Mouse (Mus musculus): Measurements from ENCODE around the gene Grip1. TPM values are rescaled to one million over a fixed set of nuclear protein-coding genes. Genes with fewer than 3 reads are reported as not detected.

Gene Grip1
- polyA plus RNA-seq, 1 experiment from 2014 or later: 4.7 TPM

- Histone ChIP-seq H3K27me3 (peaks cover 5% of the 10 kb centered on the region; the same call in 1 of the 2 replicates), H3K4me2 (no peak overlapping the region), H3K36me3 (no peaks in the 10 kb centered on the region), H3K4me1 (no peaks in the 10 kb centered on the region), H3K4me3 (no peak overlapping the region), H3K27ac (no peak overlapping the region), H3K9ac (no peak overlapping the region), H3K9me3 (no peaks in the 10 kb centered on the region)
- ATAC-seq (ENCODE audit: insufficient number of reproducible peaks, insufficient read depth, low FRiP score, low TSS enrichment, low read depth): no peak
- WGBS: 73% methylated on average over 10 of the region's 10 CpGs
Observed at GRCm38 (mm10) chr10:120125465-120125857, 671.8 kb downstream of the Grip1 start.

DNA sequence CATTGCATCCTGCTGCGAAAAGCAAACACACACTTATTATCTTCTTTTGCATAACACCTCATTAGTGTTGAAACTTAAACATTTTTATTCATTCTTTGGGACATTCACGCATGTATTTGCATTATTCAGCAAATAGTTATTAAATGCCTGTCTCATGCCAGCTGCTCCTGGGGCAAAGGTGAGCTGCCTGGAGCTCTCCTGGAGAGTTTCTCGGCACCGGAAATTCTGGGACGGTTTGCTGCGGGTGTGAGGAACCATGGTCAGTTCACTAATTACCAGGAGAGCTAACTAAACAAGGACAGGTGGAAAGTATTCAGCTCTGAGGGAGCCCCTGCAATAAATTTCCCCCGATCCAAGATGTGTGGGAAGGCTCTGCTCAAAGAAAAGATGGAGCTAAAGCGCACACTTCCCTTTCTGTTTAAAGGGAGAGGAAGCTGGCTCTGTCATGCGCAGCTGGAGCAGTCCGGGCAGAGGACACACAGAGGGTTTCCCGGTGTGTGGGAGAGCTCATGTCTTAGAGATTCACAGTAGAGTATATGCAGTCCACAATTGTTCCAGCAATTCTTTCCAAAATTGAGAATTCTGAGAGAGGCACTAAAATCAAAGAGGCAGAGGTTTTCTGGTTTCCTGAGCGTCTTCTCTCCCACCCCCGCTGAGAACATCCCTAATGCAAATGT is 675.1 kb downstream of the Grip1 start:
- H3K4me3 ChIP-seq: no peak overlapping the region
- no peak overlapping the region for H3K4me2 ChIP-seq
- WGBS: 47% methylated on average over 13 of the region's 13 CpGs
- H3K9me3 ChIP-seq: no peaks in the 10 kb centered on the region
- H3K27ac ChIP-seq: no peak overlapping the region
- H3K4me1 ChIP-seq: peaks cover 5% of the 10 kb centered on the region
- peaks cover 5% of the 10 kb centered on the region; the same call in 1 of the 2 replicates for H3K27me3 ChIP-seq
- H3K36me3 ChIP-seq: no peaks in the 10 kb centered on the region
- no peak for ATAC-seq (ENCODE audit: insufficient number of reproducible peaks, insufficient read depth, low FRiP score, low TSS enrichment, low read depth)
- H3K9ac ChIP-seq: no peak overlapping the region

DNA sequence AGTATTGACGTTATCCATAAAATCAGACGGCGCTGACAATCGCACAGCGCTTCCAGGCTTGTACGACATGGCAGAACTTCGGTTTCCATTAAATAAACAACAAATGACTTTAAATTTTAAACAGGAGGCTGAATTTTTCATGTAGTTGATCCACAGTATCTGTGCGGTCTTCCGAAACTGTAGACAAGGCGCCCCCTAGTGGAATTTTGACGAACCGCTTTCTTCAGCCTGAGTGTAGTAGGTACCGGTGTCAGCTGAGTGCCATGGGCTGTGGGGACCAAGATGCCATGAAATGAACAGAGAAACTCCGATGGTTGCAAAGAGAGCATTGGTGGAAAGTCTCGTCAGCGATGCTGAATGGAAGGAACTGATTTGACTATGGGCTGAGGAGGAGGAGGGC is 677.0 kb downstream of the Grip1 start:
- Histone ChIP-seq H3K9me3 (no peaks in the 10 kb centered on the region), H3K36me3 (no peaks in the 10 kb centered on the region), H3K9ac (no peak overlapping the region), H3K27ac (no peak overlapping the region), H3K27me3 (peaks cover 5% of the 10 kb centered on the region; the same call in 1 of the 2 replicates), H3K4me3 (no peak overlapping the region), H3K4me2 (no peak overlapping the region), H3K4me1 (peaks cover 8% of the 10 kb centered on the region)
- 58% methylated on average over 16 of the region's 16 CpGs for WGBS
- ATAC-seq (ENCODE audit: insufficient number of reproducible peaks, insufficient read depth, low FRiP score, low TSS enrichment, low read depth): no peak

GRCm38 (mm10) chr10:120133697-120134096 is 680.1 kb downstream of the Grip1 start:
- 32% methylated on average over 11 of the region's 11 CpGs for WGBS
- no peaks in the 10 kb centered on the region for H3K36me3 ChIP-seq
- H3K27me3 ChIP-seq: 0 out of 2 replicates have a peak, but pooled peaks cover 5% of the 10 kb centered on the region
- H3K27ac ChIP-seq: no peak overlapping the region
- peaks cover 8% of the 10 kb centered on the region for H3K4me1 ChIP-seq
- no peak overlapping the region for H3K4me3 ChIP-seq
- H3K9ac ChIP-seq: no peak overlapping the region
- no peaks in the 10 kb centered on the region for H3K9me3 ChIP-seq
- no peak for ATAC-seq (ENCODE audit: insufficient number of reproducible peaks, insufficient read depth, low FRiP score, low TSS enrichment, low read depth)
- no peak overlapping the region for H3K4me2 ChIP-seq

DNA sequence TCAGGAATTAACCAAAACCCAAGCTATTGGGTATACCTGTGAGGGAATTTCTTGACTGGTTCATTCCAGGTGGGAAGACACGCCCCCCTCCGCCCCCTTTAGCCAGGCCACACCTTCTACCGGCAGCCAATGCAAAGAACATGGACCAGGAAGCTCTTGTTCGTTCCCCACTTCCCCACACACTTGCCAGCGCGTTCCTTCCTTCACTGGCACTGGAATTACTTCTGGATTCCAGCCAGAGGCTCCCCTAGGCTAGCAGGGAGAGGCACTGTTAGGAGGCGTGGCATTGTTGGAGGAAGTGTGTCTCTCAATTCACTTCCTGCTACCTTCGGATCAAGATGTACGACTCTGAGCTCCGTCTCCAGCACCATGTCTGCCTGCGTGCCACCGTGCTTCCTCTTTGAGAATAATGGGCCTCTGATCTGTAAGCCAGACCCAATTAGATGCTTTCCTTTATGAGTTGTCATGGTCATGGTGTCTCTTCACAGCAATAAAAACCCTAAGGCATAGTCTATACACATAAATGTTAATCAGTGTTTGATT is 682.5 kb downstream of the Grip1 start:
- H3K9ac ChIP-seq: no peak overlapping the region
- no peak overlapping the region for H3K4me2 ChIP-seq
- no peak overlapping the region for H3K27ac ChIP-seq
- WGBS: 87% methylated on average over 12 of the region's 12 CpGs
- no peak for ATAC-seq (ENCODE audit: insufficient number of reproducible peaks, insufficient read depth, low FRiP score, low TSS enrichment, low read depth)
- no peak overlapping the region for H3K4me3 ChIP-seq
- H3K27me3 ChIP-seq: no peaks in the 10 kb centered on the region
- H3K36me3 ChIP-seq: no peaks in the 10 kb centered on the region
- H3K4me1 ChIP-seq: peaks cover 8% of the 10 kb centered on the region
- H3K9me3 ChIP-seq: no peaks in the 10 kb centered on the region

Other genes starting within 250 kb of the Grip1 start
- gene Cand1, start 213.8 kb upstream of the Grip1 start, polyA plus RNA-seq (2015; fragmentation: Nextera tagmentation; extraction: Ambion mirVana): 60.8 and 63.6 TPM in 2 replicates